Mouse (Mus musculus): ENCODE results near the gene Spsb1. TPM values are rescaled to one million over a fixed set of nuclear protein-coding genes. Genes with fewer than 3 reads are reported as not detected.

Gene Spsb1
- polyA plus RNA-seq, 1 experiment from 2014 or later = 22.3 TPM

GRCm38 (mm10) chr4:149930755-149931154, 24.1 kb downstream of the Spsb1 start:
- no peak overlapping the region for H3K4me3 ChIP-seq
- no peaks in the 10 kb centered on the region for H3K27me3 ChIP-seq
- peaks cover 12% of the 10 kb centered on the region for H3K36me3 ChIP-seq
- peaks cover 10% of the 10 kb centered on the region; the same call in 1 of the 2 replicates for H3K4me1 ChIP-seq
- H3K9ac ChIP-seq = no peak overlapping the region
- H3K4me2 ChIP-seq (replicated peaks) = no peak overlapping the region
- WGBS = 65% methylated on average over 3 of the region's 3 CpGs
- ATAC-seq (ENCODE audit: low FRiP score, low read depth) = no peak
- H3K9me3 ChIP-seq = peaks cover 3% of the 10 kb centered on the region; the same call in 1 of the 2 replicates
- H3K27ac ChIP-seq = no peak overlapping the region

GRCm38 (mm10) chr4:149923014-149923413, 31.8 kb downstream of the Spsb1 start:
- no peak for ATAC-seq (ENCODE audit: low FRiP score, low read depth)
- H3K4me3 ChIP-seq = no peak overlapping the region
- WGBS = 62% methylated on average over 4 of the region's 5 CpGs
- H3K27ac ChIP-seq = peak overlapping the region; percentile 52; the same call in 1 of the 2 replicates
- no peak overlapping the region for H3K9ac ChIP-seq
- H3K9me3 ChIP-seq = peaks cover 3% of the 10 kb centered on the region; the same call in 1 of the 2 replicates
- peaks cover 66% of the 10 kb centered on the region for H3K4me1 ChIP-seq
- peaks cover 18% of the 10 kb centered on the region for H3K36me3 ChIP-seq
- H3K27me3 ChIP-seq = no peaks in the 10 kb centered on the region
- no peak overlapping the region for H3K4me2 ChIP-seq (replicated peaks)

GRCm38 (mm10) chr4:149922121-149922718, 32.6 kb downstream of the Spsb1 start:
- no peaks in the 10 kb centered on the region for H3K27me3 ChIP-seq
- H3K4me1 ChIP-seq = peaks cover 73% of the 10 kb centered on the region
- H3K9me3 ChIP-seq = peaks cover 3% of the 10 kb centered on the region; the same call in 1 of the 2 replicates
- H3K36me3 ChIP-seq = peaks cover 15% of the 10 kb centered on the region
- peak; percentile 24; the same call in 1 of the 2 replicates for ATAC-seq (ENCODE audit: low FRiP score, low read depth)
- no peak overlapping the region for H3K4me3 ChIP-seq
- peak overlapping the region; percentile 44 for H3K4me2 ChIP-seq (replicated peaks)
- H3K27ac ChIP-seq = peak overlapping the region; percentile 89
- peak overlapping the region; percentile 13; the same call in 1 of the 2 replicates for H3K9ac ChIP-seq
- WGBS = 20% methylated on average over 14 of the region's 14 CpGs

GRCm38 (mm10) chr4:149920886-149921285, 34.0 kb downstream of the Spsb1 start:
- Histone ChIP-seq H3K27me3 (no peaks in the 10 kb centered on the region), H3K9me3 (no peaks in the 10 kb centered on the region), H3K36me3 (peaks cover 7% of the 10 kb centered on the region; the same call in 1 of the 2 replicates), H3K4me2 (replicated peaks) (peak overlapping the region; percentile 44), H3K4me1 (peaks cover 86% of the 10 kb centered on the region), H3K4me3 (no peak overlapping the region), H3K9ac (peak overlapping the region; percentile 39; the same call in 1 of the 2 replicates), H3K27ac (peak overlapping the region; percentile 89)
- 25% methylated on average over 12 of the region's 12 CpGs for WGBS
- peak; percentile 34 for ATAC-seq (ENCODE audit: low FRiP score, low read depth)

- no peaks in the 10 kb centered on the region for H3K27me3 ChIP-seq
- H3K4me2 ChIP-seq (replicated peaks) = no peak overlapping the region
- peaks cover 5% of the 10 kb centered on the region; the same call in 1 of the 2 replicates for H3K36me3 ChIP-seq
- ATAC-seq (ENCODE audit: low FRiP score, low read depth) = no peak
- no peak overlapping the region for H3K9ac ChIP-seq
- no peaks in the 10 kb centered on the region for H3K9me3 ChIP-seq
- 74% methylated on average over 15 of the region's 15 CpGs for WGBS
- H3K27ac ChIP-seq = peak overlapping the region; percentile 7; the same call in 1 of the 2 replicates
- peaks cover 98% of the 10 kb centered on the region for H3K4me1 ChIP-seq
- no peak overlapping the region for H3K4me3 ChIP-seq
Observed at GRCm38 (mm10) chr4:149918455-149919070, 36.3 kb downstream of the Spsb1 start.

- Histone ChIP-seq H3K27ac (peak overlapping the region; percentile 35; the same call in 1 of the 2 replicates), H3K9ac (no peak overlapping the region), H3K36me3 (peaks cover 5% of the 10 kb centered on the region; the same call in 1 of the 2 replicates), H3K4me2 (replicated peaks) (no peak overlapping the region), H3K27me3 (no peaks in the 10 kb centered on the region), H3K9me3 (no peaks in the 10 kb centered on the region), H3K4me1 (peaks cover 99% of the 10 kb centered on the region), H3K4me3 (no peak overlapping the region)
- ATAC-seq (ENCODE audit: low FRiP score, low read depth) = no peak
- WGBS = 54% methylated on average over 3 of the region's 3 CpGs
Observed at GRCm38 (mm10) chr4:149916831-149917230, 38.0 kb downstream of the Spsb1 start.

GRCm38 (mm10) chr4:149913709-149914370, 41.0 kb downstream of the Spsb1 start:
- peaks cover 92% of the 10 kb centered on the region for H3K4me1 ChIP-seq
- no peaks in the 10 kb centered on the region; the same call in 1 of the 2 replicates for H3K36me3 ChIP-seq
- no peaks in the 10 kb centered on the region for H3K27me3 ChIP-seq
- peak overlapping the region; percentile 35; the same call in 1 of the 2 replicates for H3K4me2 ChIP-seq (replicated peaks)
- H3K4me3 ChIP-seq = no peak overlapping the region
- H3K9ac ChIP-seq = no peak overlapping the region
- ATAC-seq (ENCODE audit: low FRiP score, low read depth) = peak; percentile 59
- no peaks in the 10 kb centered on the region for H3K9me3 ChIP-seq
- WGBS = 41% methylated on average over 7 of the region's 7 CpGs
- peak overlapping the region; percentile 75 for H3K27ac ChIP-seq

GRCm38 (mm10) chr4:149912451-149912850, 42.4 kb downstream of the Spsb1 start:
- no peak for ATAC-seq (ENCODE audit: low FRiP score, low read depth)
- 16% methylated on average over 4 of the region's 4 CpGs for WGBS
- Histone ChIP-seq H3K27ac (peak overlapping the region; percentile 75), H3K4me2 (replicated peaks) (no peak overlapping the region; the same call in 1 of the 2 replicates), H3K27me3 (no peaks in the 10 kb centered on the region), H3K9ac (no peak overlapping the region), H3K9me3 (no peaks in the 10 kb centered on the region), H3K4me3 (no peak overlapping the region), H3K36me3 (peaks cover 5% of the 10 kb centered on the region), H3K4me1 (peaks cover 85% of the 10 kb centered on the region)

GRCm38 (mm10) chr4:149910558-149910957, 44.3 kb downstream of the Spsb1 start:
- no peak for ATAC-seq (ENCODE audit: low FRiP score, low read depth)
- Histone ChIP-seq H3K4me2 (replicated peaks) (no peak overlapping the region), H3K36me3 (peaks cover 19% of the 10 kb centered on the region), H3K4me1 (peaks cover 77% of the 10 kb centered on the region), H3K27me3 (no peaks in the 10 kb centered on the region), H3K27ac (peak overlapping the region; percentile 23; the same call in 1 of the 2 replicates), H3K9me3 (no peaks in the 10 kb centered on the region), H3K9ac (no peak overlapping the region), H3K4me3 (no peak overlapping the region)
- 78% methylated on average over 4 of the region's 4 CpGs for WGBS

- H3K27me3 ChIP-seq = no peaks in the 10 kb centered on the region
- H3K4me2 ChIP-seq (replicated peaks) = no peak overlapping the region
- H3K27ac ChIP-seq = no peak overlapping the region
- WGBS = 85% methylated on average over 13 of the region's 13 CpGs
- peaks cover 29% of the 10 kb centered on the region for H3K36me3 ChIP-seq
- peaks cover 67% of the 10 kb centered on the region for H3K4me1 ChIP-seq
- no peak overlapping the region for H3K9ac ChIP-seq
- no peaks in the 10 kb centered on the region for H3K9me3 ChIP-seq
- no peak for ATAC-seq (ENCODE audit: low FRiP score, low read depth)
- no peak overlapping the region for H3K4me3 ChIP-seq
Observed at GRCm38 (mm10) chr4:149909551-149909950, 45.3 kb downstream of the Spsb1 start.

GRCm38 (mm10) chr4:149908923-149909322, 45.9 kb downstream of the Spsb1 start:
- no peaks in the 10 kb centered on the region for H3K9me3 ChIP-seq
- H3K4me1 ChIP-seq = peaks cover 61% of the 10 kb centered on the region
- no peak for ATAC-seq (ENCODE audit: low FRiP score, low read depth)
- no peak overlapping the region for H3K27ac ChIP-seq
- no peak overlapping the region for H3K4me2 ChIP-seq (replicated peaks)
- no peaks in the 10 kb centered on the region for H3K27me3 ChIP-seq
- peaks cover 32% of the 10 kb centered on the region for H3K36me3 ChIP-seq
- no peak overlapping the region for H3K9ac ChIP-seq
- no peak overlapping the region for H3K4me3 ChIP-seq
- WGBS = 85% methylated on average over 7 of the region's 7 CpGs

GRCm38 (mm10) chr4:149907656-149908055, 47.2 kb downstream of the Spsb1 start:
- Histone ChIP-seq H3K9ac (no peak overlapping the region), H3K4me1 (peaks cover 58% of the 10 kb centered on the region), H3K4me3 (no peak overlapping the region), H3K36me3 (peaks cover 38% of the 10 kb centered on the region), H3K9me3 (no peaks in the 10 kb centered on the region), H3K27me3 (no peaks in the 10 kb centered on the region), H3K4me2 (replicated peaks) (no peak overlapping the region), H3K27ac (no peak overlapping the region)
- ATAC-seq (ENCODE audit: low FRiP score, low read depth) = no peak
- WGBS = 66% methylated on average over 7 of the region's 7 CpGs
